Mouse (Mus musculus) adrenal gland, postnatal 36 days (tissue): ENCODE measurements at regions not wholly inside any gene's neighbourhood (a gene's known extent, or its start where the extent isn't known, plus 50 kb on each side); places are given as distances from the start of the nearest gene placed in this dataset.

Source experiments
- DNase-seq, 2 experiments: peaks; one replicate each; pipeline ENCODE4 v3.0.0; 2021; ENCODE audit warnings: mixed read lengths in 1 of 2

GRCm38 (mm10) chr1:88623040-88623439 lies 79.0 kb downstream of the Arl4c start:
- DNase-seq: no peak

GRCm38 (mm10) chr1:88622356-88622755 lies 79.7 kb downstream of the Arl4c start:
- DNase-seq: no peak

GRCm38 (mm10) chr1:88621214-88621613 lies 80.8 kb downstream of the Arl4c start:
- no peak for DNase-seq

GRCm38 (mm10) chr1:88613007-88613406 lies 89.0 kb downstream of the Arl4c start:
- DNase-seq: no peak

GRCm38 (mm10) chr1:88611241-88611640 lies 90.8 kb downstream of the Arl4c start:
- DNase-seq: no peak

GRCm38 (mm10) chr1:88610810-88611209 lies 91.2 kb downstream of the Arl4c start:
- no peak for DNase-seq

GRCm38 (mm10) chr1:88608826-88609225 lies 93.2 kb downstream of the Arl4c start:
- no peak for DNase-seq

- DNase-seq: no peak
Observed at GRCm38 (mm10) chr1:88608236-88608635, 93.8 kb downstream of the Arl4c start.

- no peak for DNase-seq
Observed at GRCm38 (mm10) chr1:88605616-88606190, 95.8 kb upstream of the Glrp1 start.

- DNase-seq: no peak
Observed at GRCm38 (mm10) chr1:88602241-88602640, 92.4 kb upstream of the Glrp1 start.

- DNase-seq: no peak
Observed at GRCm38 (mm10) chr1:88601801-88602200, 91.9 kb upstream of the Glrp1 start.

- DNase-seq: no peak
Observed at GRCm38 (mm10) chr1:88600145-88600544, 90.3 kb upstream of the Glrp1 start.

- no peak for DNase-seq
Observed at GRCm38 (mm10) chr1:88594484-88595254, 84.8 kb upstream of the Glrp1 start.

GRCm38 (mm10) chr1:88592036-88592435 lies 82.2 kb upstream of the Glrp1 start:
- DNase-seq: no peak

GRCm38 (mm10) chr1:88590802-88591380 lies 81.0 kb upstream of the Glrp1 start:
- no peak for DNase-seq

- no peak for DNase-seq
Observed at GRCm38 (mm10) chr1:88588747-88589146, 78.9 kb upstream of the Glrp1 start.

GRCm38 (mm10) chr1:88586823-88587820 lies 77.3 kb upstream of the Glrp1 start:
- DNase-seq: peak; percentile 10 to 20

- no peak for DNase-seq
Observed at GRCm38 (mm10) chr1:88586128-88586527, 76.3 kb upstream of the Glrp1 start.

GRCm38 (mm10) chr1:88584515-88585033 lies 74.7 kb upstream of the Glrp1 start:
- DNase-seq: no peak

GRCm38 (mm10) chr1:88578231-88578620 lies 68.4 kb upstream of the Glrp1 start:
- no peak for DNase-seq

- DNase-seq: no peak
Observed at GRCm38 (mm10) chr1:88577498-88578230, 67.8 kb upstream of the Glrp1 start.
